Mouse (Mus musculus) midbrain, embryonic 11.5 days (tissue): ENCODE data around the gene Chml. TPM values are rescaled to one million over a fixed set of nuclear protein-coding genes. Genes with fewer than 3 reads are reported as not detected.

Experiments used
- ATAC-seq: fragments of 200-750 bp; cut with Nextera tagmentation; 2 replicates; pipeline ENCODE4 v1.8.0; 2017; ENCODE audit warnings: moderate TSS enrichment, moderate library complexity; ENCODE audit not compliant: low FRiP score
- DNase-seq: peaks from one replicate; pipeline ENCODE4 v3.0.0; 2015; ENCODE audit warnings: low spot score; ENCODE audit errors: missing footprints
- H3K27ac ChIP-seq: fragments of 300-500 bp; sonication (generic); 2 replicates; pipeline ENCODE4 v1.5.1; 2014; ENCODE audit warnings: low read depth, low read length
- H3K27me3 ChIP-seq: fragments of 300-500 bp; sonication (generic); 2 replicates; pipeline ENCODE4 v1.6.1; 2014; ENCODE audit warnings: mild to moderate bottlenecking, low read length, moderate library complexity, mixed read lengths; ENCODE audit not compliant: control insufficient read depth, insufficient read depth
- H3K36me3 ChIP-seq: fragments of 300-500 bp; sonication (generic); 2 replicates; pipeline ENCODE4 v1.6.1; 2014; ENCODE audit warnings: mild to moderate bottlenecking, low read length, moderate library complexity, mixed read lengths; ENCODE audit not compliant: control insufficient read depth, insufficient read depth
- H3K4me1 ChIP-seq: fragments of 300-500 bp; sonication (generic); 2 replicates; pipeline ENCODE4 v1.6.1; 2014; ENCODE audit warnings: low read length; ENCODE audit not compliant: control insufficient read depth, insufficient read depth
- H3K4me2 ChIP-seq: fragments of 300-500 bp; sonication (generic); 2 replicates; pipeline ENCODE4 v1.6.1; 2014; ENCODE audit warnings: mild to moderate bottlenecking, moderate library complexity
- H3K4me3 ChIP-seq: fragments of 300-500 bp; sonication (generic); 2 replicates; pipeline ENCODE4 v1.5.1; 2014; ENCODE audit warnings: low read depth, low read length
- H3K9ac ChIP-seq: fragments of 300-500 bp; sonication (generic); 2 replicates; pipeline ENCODE4 v1.6.1; 2014; ENCODE audit warnings: low read length
- H3K9me3 ChIP-seq: fragments of 300-500 bp; sonication (generic); 2 replicates; pipeline ENCODE4 v1.6.1; 2016; ENCODE audit warnings: low read length; ENCODE audit not compliant: control insufficient read depth
- WGBS: fragments of 180-500 bp; shearing (Covaris S2); extraction: QIAGEN DNeasy Blood & Tissue Kit; methylation state at CpG from one replicate; pipeline ENCODE4 v1.1.7; 2014; 5-methylcytosine and 5-hydroxymethylcytosine counted together
- polyA plus RNA-seq: library from polyadenylated mRNA; unstranded; fragments of >200 nt; fragmentation: Nextera tagmentation; extraction: Ambion mirVana; gene quantifications from 2 replicates; pipeline ENCODE4 v1.2.1, GENCODE M21; 2014

Gene Chml
- polyA plus RNA-seq, 1 experiment from 2014 or later, result 6.9 TPM

DNA sequence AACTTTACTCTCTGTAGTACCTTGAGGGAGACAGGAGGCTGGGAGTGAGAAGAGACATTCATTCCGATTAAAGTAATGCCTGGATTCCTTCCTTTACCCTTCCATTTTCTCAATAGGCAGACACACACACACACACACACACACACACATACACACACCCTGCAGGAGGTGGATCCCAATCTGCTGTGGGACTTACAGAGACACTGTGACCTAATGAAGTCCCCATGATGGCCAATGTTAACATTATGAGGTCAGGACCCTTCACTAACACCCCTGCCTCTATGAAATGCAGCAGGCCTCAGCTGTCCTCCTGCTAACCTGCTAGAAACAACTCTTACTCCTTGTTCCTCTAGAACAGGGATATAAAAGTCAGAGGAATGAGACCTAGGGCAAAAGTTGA lies 5.6 kb upstream of the Chml start, which contains the start of gene Wdr64:
Wdr64 (plus strand) TSS at position 301 of the 400 bp plus-strand sequence.
- DNase-seq (no peak), ATAC-seq (no peak)
- Histone ChIP-seq H3K27me3 (no peaks in the 10 kb centered on the region), H3K9ac (no peak within 1 kb of the TSS), H3K4me2 (no peak within 1 kb of the TSS), H3K9me3 (no peaks in the 10 kb centered on the region), H3K36me3 (no peaks in the 10 kb centered on the region), H3K4me1 (peaks cover 2% of the 10 kb centered on the region; the same call in 1 of the 2 replicates), H3K4me3 (no peak within 1 kb of the TSS), H3K27ac (no peak within 1 kb of the TSS)
- 91% methylated on average over 1 of the region's 1 CpGs for WGBS

DNA sequence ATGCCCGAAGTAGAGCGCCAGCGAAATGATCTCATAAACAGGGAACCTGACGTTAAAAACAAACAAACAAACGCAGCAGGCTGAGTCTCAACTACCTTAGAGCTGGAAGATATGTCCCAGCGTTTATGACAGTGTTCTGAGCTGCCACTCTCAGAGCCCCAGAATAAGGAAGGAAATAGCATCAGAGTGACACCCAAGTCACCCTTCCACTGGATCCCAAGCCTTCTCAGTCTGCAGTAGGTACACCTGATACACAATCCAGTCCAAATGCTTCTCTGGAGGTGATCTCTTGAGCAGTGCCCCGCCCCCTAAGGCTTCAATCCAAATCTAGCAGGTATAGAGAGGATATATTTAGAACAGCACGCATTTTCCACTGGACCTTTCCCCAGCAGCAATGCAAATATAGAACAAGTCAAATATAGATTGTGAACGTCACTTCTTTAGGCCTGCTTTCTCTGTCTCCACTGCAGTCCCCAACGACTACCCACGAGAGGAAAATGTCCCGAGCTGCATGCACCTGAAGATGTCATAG lies 794 bp upstream of the Chml start:
- no peaks in the 10 kb centered on the region for H3K9me3 ChIP-seq
- peak overlapping the region; percentile 39; the same call in 1 of the 2 replicates for H3K9ac ChIP-seq
- ATAC-seq (0 out of 2 replicates have a peak, but pooled peaks have one; percentile 0), DNase-seq (peak; percentile 85)
- H3K36me3 ChIP-seq, result no peaks in the 10 kb centered on the region
- peak overlapping the region; percentile 45 for H3K4me2 ChIP-seq
- H3K4me3 ChIP-seq, result peak overlapping the region; percentile 80
- no peaks in the 10 kb centered on the region for H3K27me3 ChIP-seq
- 49% methylated on average over 12 of the region's 12 CpGs for WGBS
- peaks cover 21% of the 10 kb centered on the region for H3K4me1 ChIP-seq
- no peak overlapping the region for H3K27ac ChIP-seq

DNA sequence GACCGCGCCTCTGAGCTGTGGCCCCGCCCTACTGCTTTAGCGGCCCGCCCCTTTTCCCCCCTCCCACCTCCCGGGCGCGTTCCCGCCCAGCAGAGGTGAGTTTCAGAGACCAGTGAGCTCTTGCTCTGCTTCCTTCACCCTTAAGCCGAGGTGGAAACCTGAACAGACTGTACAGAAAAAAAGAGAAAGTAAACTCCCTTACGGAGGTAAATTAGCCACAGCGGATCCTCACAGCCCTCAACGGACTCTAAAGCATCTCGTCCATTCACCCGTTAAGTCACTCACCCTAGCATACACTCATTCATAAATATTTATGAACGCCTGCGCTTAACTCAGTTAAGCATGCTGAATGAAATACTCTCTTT lies 278 bp upstream of the Chml start:
- ATAC-seq (no peak), DNase-seq (no peak)
- Histone ChIP-seq H3K9me3 (no peaks in the 10 kb centered on the region), H3K9ac (peak overlapping the region; percentile 39; the same call in 1 of the 2 replicates), H3K36me3 (peaks cover 2% of the 10 kb centered on the region; the same call in 1 of the 2 replicates), H3K4me1 (peaks cover 21% of the 10 kb centered on the region), H3K4me3 (peak overlapping the region; percentile 80), H3K4me2 (peak overlapping the region; percentile 45), H3K27ac (no peak overlapping the region), H3K27me3 (no peaks in the 10 kb centered on the region)
- WGBS, result under 1% methylated on average over 17 of the region's 17 CpGs

DNA sequence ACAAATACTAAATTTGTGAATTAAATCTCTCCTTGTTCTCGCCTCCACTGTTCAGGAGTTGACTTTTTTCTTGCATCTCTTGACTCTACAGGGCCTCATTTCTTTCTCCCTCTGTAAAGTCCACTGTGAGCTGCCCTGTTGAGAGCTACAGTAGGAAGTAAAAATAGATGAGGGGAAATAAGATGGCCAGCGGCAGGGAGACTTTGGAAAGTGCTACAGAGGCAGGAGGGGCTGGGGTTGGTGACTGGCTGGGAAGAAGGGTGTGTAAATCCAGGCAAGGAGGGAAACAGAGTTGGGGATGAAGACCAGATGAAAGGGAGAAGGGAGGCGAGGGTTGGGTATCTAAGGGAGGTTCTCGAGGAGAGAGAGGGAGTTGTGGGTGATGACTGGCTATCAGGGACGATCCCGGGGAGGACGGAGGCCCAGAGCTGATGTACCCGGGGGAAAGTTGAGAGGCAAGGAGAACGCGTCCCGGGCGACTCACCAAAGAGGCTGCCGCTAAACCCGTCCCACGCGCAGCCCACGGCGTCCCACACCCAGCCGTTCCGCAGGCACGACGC lies 935 bp downstream of the Chml start:
- WGBS, result under 1% methylated on average over 22 of the region's 22 CpGs
- Histone ChIP-seq H3K4me3 (peak overlapping the region; percentile 80), H3K27me3 (no peaks in the 10 kb centered on the region), H3K36me3 (peaks cover 6% of the 10 kb centered on the region), H3K9ac (peak overlapping the region; percentile 88), H3K4me1 (peaks cover 21% of the 10 kb centered on the region), H3K9me3 (no peaks in the 10 kb centered on the region), H3K27ac (0 out of 2 replicates have a peak overlapping the region, but pooled peaks have one; percentile 71), H3K4me2 (peak overlapping the region; percentile 80)
- ATAC-seq, result no peak
- DNase-seq, result peak; percentile 96

DNA sequence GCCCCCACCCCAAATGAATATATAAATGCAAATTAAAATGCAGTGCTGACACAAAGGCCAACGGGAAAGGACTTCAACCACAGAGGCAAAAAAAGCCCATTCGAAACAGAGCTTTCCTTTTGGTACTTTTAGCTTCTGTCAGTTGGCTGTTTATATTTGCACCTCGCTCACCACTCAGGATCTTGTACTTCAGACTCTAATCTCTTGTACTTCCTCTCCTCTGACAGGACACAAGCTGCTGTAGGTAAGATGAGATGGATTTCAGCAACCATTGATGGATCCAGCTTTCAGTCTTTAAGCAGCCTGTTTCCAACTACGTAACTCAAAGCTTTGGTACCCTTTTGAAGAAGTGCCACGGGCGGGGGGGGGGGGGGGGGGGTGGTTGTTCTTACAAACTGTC lies 11.7 kb downstream of the Chml start:
- whole genome bisulfite sequencing, result 88% methylated on average over 6 of the region's 6 CpGs
- no peaks in the 10 kb centered on the region for H3K9me3 ChIP-seq
- DNase-seq (no peak), ATAC-seq (no peak)
- no peak overlapping the region for H3K4me3 ChIP-seq
- no peaks in the 10 kb centered on the region for H3K36me3 ChIP-seq
- no peaks in the 10 kb centered on the region for H3K4me1 ChIP-seq
- no peak overlapping the region for H3K9ac ChIP-seq
- H3K4me2 ChIP-seq, result no peak overlapping the region
- H3K27me3 ChIP-seq, result no peaks in the 10 kb centered on the region
- no peak overlapping the region for H3K27ac ChIP-seq

DNA sequence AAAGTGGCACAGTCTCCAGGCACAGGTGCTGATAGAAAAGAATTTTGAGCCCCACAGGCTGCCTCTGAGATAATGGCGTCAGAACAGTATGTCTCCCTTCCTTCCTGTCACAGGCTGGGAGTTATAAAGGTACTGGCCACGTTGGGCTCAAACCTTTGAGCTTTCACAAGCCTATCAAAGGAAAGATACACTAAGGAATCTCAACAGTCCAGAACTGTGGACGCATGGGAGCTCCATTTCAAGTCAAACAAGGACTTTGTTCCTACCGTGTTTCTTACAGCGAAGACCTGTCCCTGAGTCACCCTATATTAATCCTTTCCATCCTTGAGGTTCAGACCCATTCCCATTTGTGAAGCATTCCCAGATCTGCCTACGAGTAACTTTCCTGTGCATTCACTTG lies 15.2 kb downstream of the Chml start:
- H3K4me3 ChIP-seq, result no peak overlapping the region
- ATAC-seq, result no peak
- no peaks in the 10 kb centered on the region for H3K36me3 ChIP-seq
- H3K27ac ChIP-seq, result no peak overlapping the region
- no peaks in the 10 kb centered on the region for H3K4me1 ChIP-seq
- DNase-seq, result no peak
- no peaks in the 10 kb centered on the region for H3K27me3 ChIP-seq
- 85% methylated on average over 6 of the region's 6 CpGs for WGBS
- no peak overlapping the region for H3K9ac ChIP-seq
- H3K9me3 ChIP-seq, result no peaks in the 10 kb centered on the region
- H3K4me2 ChIP-seq, result no peak overlapping the region

DNA sequence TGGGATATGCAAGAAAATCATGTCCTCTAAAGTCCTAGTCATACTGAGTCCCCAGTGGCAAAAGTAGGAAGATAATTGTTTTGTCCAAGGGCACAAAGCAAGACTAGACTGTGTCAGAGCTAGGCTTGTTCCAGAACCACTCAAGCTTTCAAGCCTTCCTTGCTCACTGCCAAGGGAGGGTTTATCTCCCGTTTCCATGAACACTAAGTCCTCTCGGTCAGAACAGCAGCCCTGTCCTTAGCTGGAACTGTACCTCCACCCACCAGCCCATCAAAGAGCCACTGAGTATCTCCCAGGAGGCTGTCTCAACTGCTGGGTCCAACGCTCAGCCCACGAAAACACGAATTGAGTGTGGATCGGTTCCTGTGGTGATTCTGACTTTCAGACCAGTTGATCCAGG lies 17.6 kb downstream of the Chml start:
- DNase-seq (no peak), ATAC-seq (no peak)
- Histone ChIP-seq H3K4me1 (no peaks in the 10 kb centered on the region), H3K9me3 (no peaks in the 10 kb centered on the region), H3K27ac (no peak overlapping the region), H3K4me2 (no peak overlapping the region), H3K4me3 (no peak overlapping the region), H3K27me3 (no peaks in the 10 kb centered on the region), H3K36me3 (no peaks in the 10 kb centered on the region), H3K9ac (no peak overlapping the region)
- 83% methylated on average over 6 of the region's 6 CpGs for WGBS

DNA sequence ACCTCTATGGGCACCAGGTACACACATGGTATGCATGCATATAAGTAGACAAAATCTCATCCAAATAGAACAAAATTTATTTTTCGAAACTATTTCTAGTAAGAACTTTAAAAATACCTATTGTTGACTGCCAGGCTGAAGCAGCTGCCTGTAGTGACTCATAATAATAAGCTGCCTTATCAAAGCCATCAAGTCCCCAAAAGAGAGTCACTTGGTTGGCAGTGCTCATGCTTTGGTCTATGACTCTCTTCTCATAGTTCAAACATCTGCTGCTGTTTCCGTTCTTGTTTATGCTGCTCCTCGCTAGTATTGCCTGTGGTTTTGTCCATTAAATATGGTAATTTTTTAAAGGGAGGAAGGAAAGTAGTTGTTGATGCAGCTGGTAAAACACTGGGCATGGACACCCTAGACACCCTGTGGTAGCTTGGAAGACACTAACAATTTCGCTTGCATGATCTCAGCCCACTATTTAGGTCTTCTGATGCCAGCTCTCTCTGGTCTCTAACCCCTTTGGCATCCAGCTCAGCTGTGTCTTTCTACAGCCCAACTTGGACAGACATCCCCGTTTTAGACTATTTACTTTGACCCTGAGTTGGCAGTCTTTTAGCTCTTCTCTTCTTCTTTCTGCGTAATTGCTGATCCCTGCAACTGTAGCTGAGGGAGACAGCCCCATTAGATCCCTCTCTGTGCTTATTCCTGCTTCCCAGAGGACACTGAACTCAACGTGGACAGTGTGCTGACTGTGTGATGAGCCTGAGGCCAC lies 19.0 kb downstream of the Chml start:
- no peak overlapping the region for H3K4me3 ChIP-seq
- H3K27me3 ChIP-seq, result no peaks in the 10 kb centered on the region
- WGBS, result 88% methylated on average over 7 of the region's 7 CpGs
- H3K27ac ChIP-seq, result no peak overlapping the region
- no peak for DNase-seq
- no peak overlapping the region for H3K4me2 ChIP-seq
- H3K9me3 ChIP-seq, result no peaks in the 10 kb centered on the region
- H3K4me1 ChIP-seq, result no peaks in the 10 kb centered on the region
- no peaks in the 10 kb centered on the region for H3K36me3 ChIP-seq
- ATAC-seq, result no peak
- H3K9ac ChIP-seq, result no peak overlapping the region

DNA sequence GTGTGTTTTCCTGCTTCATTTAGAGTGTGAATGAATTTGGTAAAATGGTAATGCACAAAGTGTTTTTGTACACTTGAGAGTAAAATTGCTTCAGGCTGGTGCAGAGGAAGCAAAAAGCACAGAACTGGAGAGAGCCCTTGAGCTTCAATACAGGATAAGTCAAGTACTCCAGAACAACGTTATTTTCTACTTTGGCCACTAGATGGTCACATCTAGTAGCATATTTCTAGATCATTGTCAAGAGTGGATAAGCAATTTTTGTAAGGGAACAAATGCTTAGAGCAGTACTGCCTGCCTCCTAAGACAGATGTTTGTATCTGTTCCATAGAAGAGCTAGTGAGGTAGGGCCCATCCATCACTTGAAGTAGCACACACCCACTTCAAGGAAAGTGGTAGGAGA lies 21.1 kb downstream of the Chml start:
- Histone ChIP-seq H3K9me3 (no peaks in the 10 kb centered on the region), H3K27me3 (no peaks in the 10 kb centered on the region), H3K4me1 (no peaks in the 10 kb centered on the region), H3K4me3 (no peak overlapping the region), H3K36me3 (no peaks in the 10 kb centered on the region), H3K9ac (no peak overlapping the region), H3K4me2 (no peak overlapping the region), H3K27ac (no peak overlapping the region)
- no peak for DNase-seq
- WGBS, result 53% methylated on average over 1 of the region's 1 CpGs
- ATAC-seq, result no peak
